Mouse (Mus musculus) heart, adult 2 months (tissue): ENCODE data around the gene Agk. TPM values are rescaled to one million over a fixed set of nuclear protein-coding genes. Genes with fewer than 3 reads are reported as not detected.

ENCODE experiments used
- DNase-seq, 2 experiments: peaks; one replicate each; pipeline ENCODE4 v3.0.0; 2021
- H3K27ac ChIP-seq: fragments of 200-600 bp; 2 replicates; pipeline ENCODE4 v1.8.1; 2022
- H3K27me3 ChIP-seq: fragments of 200-500 bp; 2 replicates; pipeline ENCODE4 v1.6.1; 2012; ENCODE audit warnings: mild to moderate bottlenecking, low read length, inconsistent platforms, mixed read lengths; ENCODE audit not compliant: control insufficient read depth, insufficient read depth
- H3K36me3 ChIP-seq: fragments of 200-500 bp; 2 replicates; pipeline ENCODE4 v1.6.1; 2012; ENCODE audit warnings: low read length, inconsistent platforms; ENCODE audit not compliant: control insufficient read depth, insufficient read depth
- H3K4me1 ChIP-seq: fragments of 200-500 bp; 2 replicates; pipeline ENCODE4 v1.6.1; 2011; ENCODE audit warnings: low read length; ENCODE audit not compliant: control insufficient read depth, insufficient read depth
- H3K4me3 ChIP-seq: fragments of 200-600 bp; 2 replicates; pipeline ENCODE4 v1.8.1; 2022
- H3K79me2 ChIP-seq: fragments of 200-500 bp; replicated peaks from 2 replicates; pipeline ENCODE4 v1.6.1; 2012; ENCODE audit warnings: mild to moderate bottlenecking, inconsistent platforms, low read length, moderate library complexity, mixed read lengths; ENCODE audit not compliant: control insufficient read depth, insufficient read depth
- H3K9ac ChIP-seq: fragments of 200-500 bp; 2 replicates; pipeline ENCODE4 v1.6.1; 2012; ENCODE audit warnings: low read depth, mild to moderate bottlenecking, control low read depth, inconsistent platforms, low read length, mixed read lengths
- CTCF ChIP-seq: fragments of 200-600 bp; IDR thresholded peaks from 2 replicates; pipeline ENCODE4 v1.8.1; 2022; ENCODE audit warnings: antibody characterized with exemption, mild to moderate bottlenecking, moderate library complexity
- EP300 ChIP-seq: fragments of 200-500 bp; IDR thresholded peaks from 2 replicates; pipeline ENCODE4 v1.6.1; 2011; ENCODE audit warnings: low read depth, low read length, control low read depth; ENCODE audit not compliant: insufficient read depth
- POLR2A ChIP-seq: fragments of 200-500 bp; IDR thresholded peaks from 2 replicates; pipeline ENCODE4 v1.6.1; 2011; ENCODE audit warnings: mild to moderate bottlenecking, low read depth, low read length, control low read depth; ENCODE audit not compliant: insufficient read depth
- WGBS: fragments of 180-500 bp; shearing (Covaris S2); methylation state at CpG from one replicate; pipeline ENCODE4 v1.1.7; 2018; 5-methylcytosine and 5-hydroxymethylcytosine counted together
- intact Hi-C: fragments of 180-260 bp; cut with DNase I; formaldehyde crosslinking; loops from one replicate; pipeline ENCODE4 v1.15.1; 2025
- polyA plus RNA-seq: library from polyadenylated mRNA; depleted of rRNA; stranded (reverse); fragments of >200 nt; gene quantifications from 2 replicates; pipeline ENCODE4 v1.2.3, GENCODE M21; 2012; rRNA removed
- total RNA-seq, 2 experiments: library from RNA; stranded (reverse); gene quantifications; 2 replicates each; pipeline ENCODE4 v1.2.3; 2021

The Agk gene
- total and polyA plus RNA-seq, 3 experiments, result 10.7 to 17.5 (median 16.6) TPM

GRCm38 (mm10) chr6:40441755-40442154 lies 116.8 kb downstream of the Agk start:
- H3K4me3 ChIP-seq, result no peak overlapping the region
- no peak overlapping the region for H3K9ac ChIP-seq
- no peak overlapping the region for H3K27ac ChIP-seq
- no peaks in the 10 kb centered on the region for H3K79me2 ChIP-seq
- WGBS, result 30% methylated on average over 3 of the region's 3 CpGs
- peaks cover 3% of the 10 kb centered on the region; the same call in 1 of the 2 replicates for H3K27me3 ChIP-seq
- TF ChIP-seq EP300, result no peak
- no peak for TF ChIP-seq CTCF
- no peak for TF ChIP-seq POLR2A
- intact Hi-C loops, result no loop called here
- no peak for DNase-seq
- no peaks in the 10 kb centered on the region for H3K4me1 ChIP-seq
- no peaks in the 10 kb centered on the region for H3K36me3 ChIP-seq

- no peak overlapping the region for H3K9ac ChIP-seq
- H3K27me3 ChIP-seq, result peaks cover 3% of the 10 kb centered on the region; the same call in 1 of the 2 replicates
- H3K4me3 ChIP-seq, result no peak overlapping the region
- no peaks in the 10 kb centered on the region for H3K36me3 ChIP-seq
- WGBS, result 21% methylated on average over 10 of the region's 10 CpGs
- H3K4me1 ChIP-seq, result no peaks in the 10 kb centered on the region
- TF ChIP-seq EP300 (no peak), CTCF (no peak), POLR2A (no peak)
- DNase-seq, result no peak
- H3K79me2 ChIP-seq, result no peaks in the 10 kb centered on the region
- intact Hi-C loops, result no loop called here
- H3K27ac ChIP-seq, result no peak overlapping the region
These were observed 118.4 kb downstream of the Agk start for GRCm38 (mm10) chr6:40443281-40443928.

Other genes starting within 250 kb of the Agk start
- gene E330009J07Rik, start 111.0 kb downstream of the Agk start, total RNA-seq, result 1 to 10 TPM; 2.5 to 4.5 TPM
- 1.7 and 3.5 TPM in 2 replicates for gene E330009J07Rik, start 111.0 kb downstream of the Agk start, polyA plus RNA-seq
- gene Wee2, start 113.9 kb downstream of the Agk start, total RNA-seq, result not detected
- gene Wee2, start 113.9 kb downstream of the Agk start, polyA plus RNA-seq, result not detected in 2 replicates
- gene Ssbp1, start 146.2 kb downstream of the Agk start, total RNA-seq, result 10 to 100 TPM; 32.0 to 36.5 TPM
- gene Ssbp1, start 146.2 kb downstream of the Agk start, polyA plus RNA-seq, result 12.7 and 18.3 TPM in 2 replicates
- gene Tas2r137, start 166.1 kb downstream of the Agk start, total RNA-seq, result not detected
- 0.15 TPM in 1 of 2 replicates, not detected in the other for gene Tas2r137, start 166.1 kb downstream of the Agk start, polyA plus RNA-seq
- not detected for gene Tas2r108, start 168.4 kb downstream of the Agk start, total RNA-seq
- not detected in 2 replicates for gene Tas2r108, start 168.4 kb downstream of the Agk start, polyA plus RNA-seq
- gene Prss37, start 194.3 kb downstream of the Agk start, total RNA-seq, result not detected
- gene Prss37, start 194.3 kb downstream of the Agk start, polyA plus RNA-seq, result 0.10 TPM in 1 of 2 replicates, not detected in the other
- not detected for gene Olfr461, start 229.9 kb downstream of the Agk start, total RNA-seq
- gene Olfr461, start 229.9 kb downstream of the Agk start, polyA plus RNA-seq, result not detected in 2 replicates
- gene Olfr460, start 244.3 kb downstream of the Agk start, total RNA-seq, result not detected
- not detected in 2 replicates for gene Olfr460, start 244.3 kb downstream of the Agk start, polyA plus RNA-seq